In the genomic region with DNA sequence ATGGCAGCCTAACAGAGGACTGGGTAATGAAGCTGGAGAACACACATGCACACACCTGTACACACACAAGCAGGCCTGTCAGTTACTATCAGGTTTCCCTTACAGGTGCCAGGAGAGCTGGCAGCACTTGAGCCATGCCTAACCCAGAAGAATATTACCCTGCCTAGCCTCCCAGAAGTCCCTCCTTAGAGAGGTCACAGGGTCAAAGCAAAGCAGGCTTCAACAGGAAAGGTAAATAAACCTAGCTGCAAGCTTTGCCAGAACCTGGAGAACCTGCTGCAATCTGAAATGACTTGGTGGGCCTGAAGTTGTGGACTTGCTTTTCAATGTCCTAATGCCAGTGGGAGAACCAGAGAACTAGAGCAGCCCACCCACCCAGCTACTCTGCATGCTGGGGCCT, we compare ENCODE assay signal across 19 mouse cellular contexts. TPM values are rescaled to one million over a fixed set of nuclear protein-coding genes. Genes with fewer than 3 reads are reported as not detected.
A peak's percentile ranks its signal among the peaks of the same experiment; 100 is the strongest.
DNase-seq lines count a peak whose midpoint lies in the region; ATAC-seq and TF ChIP-seq lines count a peak whose summit lies in the region.
"Had no signal": no experiment of that assay in that cellular context is flagged by ENCODE, and none has a peak within 500 bp of the region (broad histone marks: within the 10 kb centered on the region; RNA-seq: fewer than 3 reads in every experiment).

No protein-coding gene starts in this region.

- intact Hi-C loops in gastrocnemius, adult 2 months (cut with DNase I): no loop called here

- H3K9ac ChIP-seq in lung, embryonic 14.5 days: no peak overlapping the region
- no peak overlapping the region for H3K9ac ChIP-seq in stomach, embryonic 16.5 days (ENCODE audit: low read length)
- H3K9ac ChIP-seq in intestine, embryonic 16.5 days (ENCODE audit: low read depth, low read length): no peak overlapping the region
- H3K9ac ChIP-seq: forebrain, postnatal 0 days had no signal

- no peak for ATAC-seq in lung, embryonic 14.5 days (ENCODE audit: insufficient read depth)
- no peak for ATAC-seq in stomach, embryonic 16.5 days (ENCODE audit: insufficient read depth, low FRiP score)
- ATAC-seq in intestine, embryonic 16.5 days: no peak
- ATAC-seq: forebrain, postnatal 0 days had no signal

- H3K4me2 ChIP-seq in lung, embryonic 14.5 days: no peak overlapping the region
- H3K4me2 ChIP-seq in stomach, embryonic 16.5 days (ENCODE audit: low read depth, low read length): no peak overlapping the region
- H3K4me2 ChIP-seq in intestine, embryonic 16.5 days (ENCODE audit: low read depth, low read length): no peak overlapping the region
- H3K4me2 ChIP-seq: midbrain, embryonic 11.5 days had no signal

- no peak for TF ChIP-seq POLR2A in lung, adult 2 months (IDR thresholded peaks at IDR 0.05; ENCODE audit: borderline replicate concordance, extremely low read depth, low read depth, low read length)

- no peaks in the 10 kb centered on the region for H3K9me3 ChIP-seq in lung, embryonic 14.5 days (ENCODE audit: low read depth, low read length)
- H3K9me3 ChIP-seq in stomach, embryonic 16.5 days (replicated peaks; ENCODE audit: control insufficient read depth, low read length): no peaks in the 10 kb centered on the region
- H3K9me3 ChIP-seq in intestine, embryonic 16.5 days (ENCODE audit: control insufficient read depth, low read length): no peaks in the 10 kb centered on the region
- H3K9me3 ChIP-seq: heart, embryonic 10.5 days had no signal

- H3K4me3 ChIP-seq in gastrocnemius, adult 2 months: no peak overlapping the region; the same call in 1 of the 2 replicates
- no peak overlapping the region for H3K4me3 ChIP-seq in lung, embryonic 14.5 days (ENCODE audit: low read depth, low read length)
- H3K4me3 ChIP-seq in lung, adult 2 months (replicated peaks; ENCODE audit: extremely low read depth, low read depth, low read length): no peak overlapping the region
- H3K4me3 ChIP-seq in stomach, embryonic 16.5 days (replicated peaks; ENCODE audit: low read length): no peak overlapping the region
- H3K4me3 ChIP-seq in intestine, embryonic 16.5 days (ENCODE audit: low read length): no peak overlapping the region
- H3K4me3 ChIP-seq: heart, embryonic 10.5 days had no signal

- H3K4me1 ChIP-seq in lung, embryonic 14.5 days (ENCODE audit: insufficient read depth): no peaks in the 10 kb centered on the region; the same call in 1 of the 2 replicates
- peaks cover 9% of the 10 kb centered on the region for H3K4me1 ChIP-seq in lung, adult 2 months (ENCODE audit: control insufficient read depth, insufficient read depth, low read length)
- peaks cover 22% of the 10 kb centered on the region for H3K4me1 ChIP-seq in stomach, embryonic 16.5 days (ENCODE audit: control insufficient read depth, insufficient read depth, low read length)
- peaks cover 18% of the 10 kb centered on the region for H3K4me1 ChIP-seq in intestine, embryonic 16.5 days (ENCODE audit: control insufficient read depth, insufficient read depth, low read length)

- no peak for TF ChIP-seq CTCF in gastrocnemius, adult 2 months (IDR thresholded peaks at IDR 0.05)
- no peak for TF ChIP-seq CTCF in lung, embryonic 14.5 days (IDR thresholded peaks at IDR 0.05; ENCODE audit: low read depth)
- no peak for TF ChIP-seq CTCF in lung, adult 2 months (IDR thresholded peaks at IDR 0.05; ENCODE audit: insufficient read depth, low read length)

- peaks cover 42% of the 10 kb centered on the region for H3K36me3 ChIP-seq in lung, embryonic 14.5 days (ENCODE audit: insufficient read depth)
- H3K36me3 ChIP-seq in stomach, embryonic 16.5 days (ENCODE audit: control insufficient read depth, insufficient read depth, low read length): no peaks in the 10 kb centered on the region; the same call in 1 of the 2 replicates
- H3K36me3 ChIP-seq in intestine, embryonic 16.5 days (ENCODE audit: control insufficient read depth, insufficient read depth, low read length): peaks cover 18% of the 10 kb centered on the region

- H3K27me3 ChIP-seq in lung, embryonic 14.5 days (ENCODE audit: insufficient read depth, low read length): no peaks in the 10 kb centered on the region
- no peaks in the 10 kb centered on the region for H3K27me3 ChIP-seq in stomach, embryonic 16.5 days (ENCODE audit: control insufficient read depth, insufficient read depth, low read length)
- no peaks in the 10 kb centered on the region for H3K27me3 ChIP-seq in intestine, embryonic 16.5 days (replicated peaks; ENCODE audit: control insufficient read depth, insufficient read depth, low read length)

- H3K27ac ChIP-seq in gastrocnemius, adult 2 months: peak overlapping the region; percentile 59; the same call in 1 of the 2 replicates
- H3K27ac ChIP-seq in lung, embryonic 14.5 days (ENCODE audit: low read depth): 0 out of 2 replicates have a peak overlapping the region, but pooled peaks have one; percentile 47
- peak overlapping the region; percentile 72 for H3K27ac ChIP-seq in stomach, embryonic 16.5 days (ENCODE audit: low read length)
- H3K27ac ChIP-seq in intestine, embryonic 16.5 days (ENCODE audit: low read length): no peak overlapping the region
- H3K27ac ChIP-seq: heart, embryonic 10.5 days; macrophage had no signal

- DNase-seq in gastrocnemius, adult 2 months: no peak
- DNase-seq in gastrocnemius, postnatal 25 days: no peak
- peak; percentile 37 for DNase-seq in lung, embryonic 14.5 days
- no peak for DNase-seq in lung, adult 2 months
- peak; percentile 44 for DNase-seq in lung, postnatal 10 days
- DNase-seq: embryo, embryonic 11 days; forebrain, postnatal 0 days; kidney, adult 9 months; kidney, postnatal 25 days; right cerebral cortex, adult 18-20 months; thymus, adult 18-20 months had no signal

RNA-seq across cellular contexts. Expression of a gene that starts 1.5 kb away (rescaled TPM):
- 1 to 10 TPM; 2.8 to 3.8 TPM for total RNA-seq in gastrocnemius, adult 2 months (2021)
- 1 to 10 TPM; 2.7 TPM for total RNA-seq in gastrocnemius, postnatal 25 days (2021)
- polyA plus RNA-seq in lung, embryonic 14.5 days (2014; fragmentation: Nextera tagmentation; extraction: Ambion mirVana): 2.0 TPM in 2 replicates
- 8.1 and 11.4 TPM in 2 replicates for polyA plus RNA-seq in lung, adult 2 months (2012; rRNA removed)
- polyA plus RNA-seq in stomach, embryonic 16.5 days (2015; fragmentation: Nextera tagmentation; extraction: Ambion mirVana): 4.3 and 4.4 TPM in 2 replicates
- 4.2 and 4.7 TPM in 2 replicates for polyA plus RNA-seq in intestine, embryonic 16.5 days (2015; fragmentation: Nextera tagmentation; extraction: Ambion mirVana)

RNA-seq across cellular contexts. Expression of a gene that starts 8.2 kb away (rescaled TPM):
- 1 to 10 TPM; 6.4 to 8.6 TPM for total RNA-seq in gastrocnemius, adult 2 months (2021)
- 1 to 10 TPM; 6.1 to 6.5 TPM for total RNA-seq in gastrocnemius, postnatal 25 days (2021)
- polyA plus RNA-seq in lung, embryonic 14.5 days (2014; fragmentation: Nextera tagmentation; extraction: Ambion mirVana): 14.0 and 18.1 TPM in 2 replicates
- 8.6 and 10.5 TPM in 2 replicates for polyA plus RNA-seq in lung, adult 2 months (2012; rRNA removed)
- 11.5 and 12.5 TPM in 2 replicates for polyA plus RNA-seq in stomach, embryonic 16.5 days (2015; fragmentation: Nextera tagmentation; extraction: Ambion mirVana)
- 9.7 and 10.5 TPM in 2 replicates for polyA plus RNA-seq in intestine, embryonic 16.5 days (2015; fragmentation: Nextera tagmentation; extraction: Ambion mirVana)

RNA-seq across cellular contexts. Expression of a gene that starts 16.4 kb away (rescaled TPM):
- 10 to 100 TPM; 21.6 to 28.3 TPM for total RNA-seq in gastrocnemius, adult 2 months (2021)
- 10 to 100 TPM; 21.3 to 23.3 TPM for total RNA-seq in gastrocnemius, postnatal 25 days (2021)
- 2.1 TPM in 2 replicates for polyA plus RNA-seq in lung, embryonic 14.5 days (2014; fragmentation: Nextera tagmentation; extraction: Ambion mirVana)
- polyA plus RNA-seq in lung, adult 2 months (2012; rRNA removed): 22.3 and 27.1 TPM in 2 replicates
- polyA plus RNA-seq in stomach, embryonic 16.5 days (2015; fragmentation: Nextera tagmentation; extraction: Ambion mirVana): 2.4 and 3.1 TPM in 2 replicates
- 2.2 and 2.5 TPM in 2 replicates for polyA plus RNA-seq in intestine, embryonic 16.5 days (2015; fragmentation: Nextera tagmentation; extraction: Ambion mirVana)

RNA-seq across cellular contexts. Expression of a gene that starts 23.9 kb away (rescaled TPM):
- total RNA-seq in gastrocnemius, adult 2 months (2021): 100 to 1,000 TPM; 321 to 322 TPM
- total RNA-seq in gastrocnemius, postnatal 25 days (2021): 100 to 1,000 TPM; 596 to 597 TPM
- 0.54 and 0.96 TPM in 2 replicates for polyA plus RNA-seq in lung, embryonic 14.5 days (2014; fragmentation: Nextera tagmentation; extraction: Ambion mirVana)
- 0.18 and 3.1 TPM in 2 replicates for polyA plus RNA-seq in lung, adult 2 months (2012; rRNA removed)
- polyA plus RNA-seq in stomach, embryonic 16.5 days (2015; fragmentation: Nextera tagmentation; extraction: Ambion mirVana): 0.15 and 3.4 TPM in 2 replicates
- polyA plus RNA-seq in intestine, embryonic 16.5 days (2015; fragmentation: Nextera tagmentation; extraction: Ambion mirVana): 0.24 and 0.28 TPM in 2 replicates
- total RNA-seq: monocyte, adult 5-6 weeks had no signal
- polyA plus RNA-seq: C2C12 had no signal

RNA-seq across cellular contexts. Expression of a gene that starts 47.8 kb away (rescaled TPM):
- not detected for total RNA-seq in gastrocnemius, adult 2 months (2021)
- total RNA-seq in gastrocnemius, postnatal 25 days (2021): not detected
- 0.11 TPM in 1 of 2 replicates, not detected in the other for polyA plus RNA-seq in lung, embryonic 14.5 days (2014; fragmentation: Nextera tagmentation; extraction: Ambion mirVana)
- not detected in 2 replicates for polyA plus RNA-seq in lung, adult 2 months (2012; rRNA removed)
- 0.15 and 0.20 TPM in 2 replicates for polyA plus RNA-seq in stomach, embryonic 16.5 days (2015; fragmentation: Nextera tagmentation; extraction: Ambion mirVana)
- polyA plus RNA-seq in intestine, embryonic 16.5 days (2015; fragmentation: Nextera tagmentation; extraction: Ambion mirVana): 0.11 and 0.13 TPM in 2 replicates
- total RNA-seq: monocyte, adult 5-6 weeks had no signal
- polyA plus RNA-seq: gonadal fat pad, adult 2 months; macrophage had no signal

Comparison
In these comparisons a context has a peak if more than half of its experiments do, and no peak if none do; other contexts are left out.
1. DNase-seq: peak in lung, embryonic 14.5 days (single experiment) and lung, postnatal 10 days (single experiment); none in gastrocnemius, adult 2 months (single experiment), gastrocnemius, postnatal 25 days (single experiment) and lung, adult 2 months (single experiment).